Mouse (Mus musculus): ENCODE measurements around the gene Cpn1.

Gene Cpn1

GRCm38 (mm10) chr19:43912775-43913486, 73.4 kb downstream of the Cpn1 start:
- no peak for DNase-seq (ENCODE audit: low read depth, low spot score)

- peak; percentile 81 for DNase-seq (ENCODE audit: low read depth, low spot score)
Observed at GRCm38 (mm10) chr19:43906492-43906891, 79.9 kb downstream of the Cpn1 start.
